In the genomic region with DNA sequence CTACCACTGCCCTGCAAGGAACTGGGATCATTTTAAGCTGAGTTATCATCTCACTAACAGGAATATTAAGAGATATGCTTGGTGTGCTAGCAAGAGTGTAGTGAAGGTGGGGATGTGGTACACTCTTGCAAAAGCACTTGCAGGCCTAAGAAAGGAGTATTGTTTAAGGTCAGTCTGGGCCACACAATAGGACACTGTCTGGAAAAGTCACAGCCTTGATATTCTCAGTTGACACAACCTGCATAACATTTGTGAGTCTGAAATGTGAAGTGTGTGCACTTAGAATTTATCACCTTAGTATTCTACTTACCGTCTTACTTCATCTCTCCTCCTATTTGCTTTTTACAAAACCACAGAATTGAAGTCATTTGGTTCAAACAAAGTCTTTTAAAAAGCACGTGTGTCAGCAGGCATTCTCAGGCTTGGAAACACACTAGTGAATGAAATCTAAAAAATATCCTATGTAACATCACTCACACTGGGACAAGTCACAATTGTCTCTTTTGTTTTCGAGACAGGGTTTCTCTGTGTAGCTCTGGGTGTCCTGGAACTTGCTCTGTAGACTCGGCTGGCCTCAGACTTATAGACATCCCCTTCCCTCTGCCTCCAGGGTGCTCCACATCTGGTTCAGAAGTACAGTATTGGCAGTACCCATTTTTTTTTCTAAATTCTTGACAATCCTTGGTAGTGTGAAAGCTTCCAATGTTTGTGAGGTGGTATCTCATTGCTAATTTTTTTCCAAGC, we compare ENCODE assay signal across 25 mouse cellular contexts. TPM values are rescaled to one million over a fixed set of nuclear protein-coding genes. Genes with fewer than 3 reads are reported as not detected.
A peak's percentile ranks its signal among the peaks of the same experiment; 100 is the strongest.
DNase-seq lines count a peak whose midpoint lies in the region; ATAC-seq and TF ChIP-seq lines count a peak whose summit lies in the region.
"Had no signal": no experiment of that assay in that cellular context is flagged by ENCODE, and none has a peak within 500 bp of the region (broad histone marks: within the 10 kb centered on the region; RNA-seq: fewer than 3 reads in every experiment).

No protein-coding gene starts in this region.

- no peak for TF ChIP-seq CTCF in lung, adult 2 months (IDR thresholded peaks at IDR 0.05; ENCODE audit: insufficient read depth, low read length)

- no peaks in the 10 kb centered on the region for H3K4me1 ChIP-seq in lung, embryonic 16.5 days (replicated peaks; ENCODE audit: control insufficient read depth, insufficient read depth, low read length)
- H3K4me1 ChIP-seq in lung, adult 2 months (ENCODE audit: control insufficient read depth, insufficient read depth, low read length), result no peaks in the 10 kb centered on the region
- H3K4me1 ChIP-seq: embryonic facial prominence, embryonic 12.5 days; embryonic facial prominence, embryonic 15.5 days; forebrain, embryonic 12.5 days; forebrain, embryonic 15.5 days; heart, embryonic 10.5 days; heart, embryonic 13.5 days; hindbrain, embryonic 15.5 days had no signal

- no peak overlapping the region for H3K4me3 ChIP-seq in lung, embryonic 16.5 days (ENCODE audit: low read length)
- H3K4me3 ChIP-seq in lung, adult 2 months (replicated peaks; ENCODE audit: extremely low read depth, low read depth, low read length), result no peak overlapping the region
- H3K4me3 ChIP-seq: embryonic facial prominence, embryonic 12.5 days; embryonic facial prominence, embryonic 15.5 days; forebrain, embryonic 12.5 days; forebrain, embryonic 15.5 days; heart, adult 2 months; heart, embryonic 10.5 days; heart, embryonic 13.5 days; hindbrain, embryonic 12.5 days; hindbrain, embryonic 15.5 days had no signal

- DNase-seq in embryo, embryonic 11 days, result peak; percentile 7
- no peak for DNase-seq in embryo, embryonic 10.5 days (ENCODE audit: low spot score)
- no peak for DNase-seq in lung, adult 2 months
- DNase-seq in fibroblast of lung, adult 2 months (ENCODE audit: low read depth), result peak; percentile 11
- no peak for DNase-seq in thymus, postnatal 14 days
- DNase-seq: adrenal gland, adult 8-10 months; adrenal gland, postnatal 25 days; cerebellum, adult 11-12 months; cerebellum, adult 8-10 months; cerebellum, postnatal 10 days; cerebellum, postnatal 36 days; gastrocnemius, postnatal 10 days; gastrocnemius, postnatal 36 days; heart, adult 2 months; heart, postnatal 14 days had no signal

- no peak overlapping the region for H3K9ac ChIP-seq in lung, embryonic 16.5 days (ENCODE audit: low read length)
- H3K9ac ChIP-seq: embryonic facial prominence, embryonic 12.5 days; embryonic facial prominence, embryonic 15.5 days; forebrain, embryonic 12.5 days; forebrain, embryonic 15.5 days; heart, embryonic 13.5 days; hindbrain, embryonic 12.5 days; hindbrain, embryonic 15.5 days had no signal

- no peak for TF ChIP-seq POLR2A in lung, adult 2 months (IDR thresholded peaks at IDR 0.05; ENCODE audit: borderline replicate concordance, extremely low read depth, low read depth, low read length)

- H3K27me3 ChIP-seq in lung, embryonic 16.5 days (ENCODE audit: control insufficient read depth, insufficient read depth, low read depth, low read length), result no peaks in the 10 kb centered on the region
- H3K27me3 ChIP-seq: embryonic facial prominence, embryonic 12.5 days; embryonic facial prominence, embryonic 15.5 days; forebrain, embryonic 12.5 days; forebrain, embryonic 15.5 days; heart, embryonic 13.5 days; hindbrain, embryonic 12.5 days; hindbrain, embryonic 15.5 days had no signal

- no peaks in the 10 kb centered on the region for H3K9me3 ChIP-seq in lung, embryonic 16.5 days (ENCODE audit: control insufficient read depth, low read length)
- H3K9me3 ChIP-seq: embryonic facial prominence, embryonic 12.5 days; embryonic facial prominence, embryonic 15.5 days; forebrain, embryonic 12.5 days; forebrain, embryonic 15.5 days; heart, embryonic 10.5 days; heart, embryonic 13.5 days; hindbrain, embryonic 12.5 days; hindbrain, embryonic 15.5 days had no signal

- 49% methylated on average over 4 of the region's 4 CpGs for WGBS in lung, embryonic 16.5 days
- 64% methylated on average over 4 of the region's 4 CpGs for WGBS in lung, adult 2 months

- ATAC-seq in lung, embryonic 16.5 days (ENCODE audit: low read depth), result peak; percentile 86
- ATAC-seq: activated CD4-positive, CD25-positive, alpha-beta regulatory T cell, adult 4 months; forebrain, embryonic 15.5 days had no signal

- no peaks in the 10 kb centered on the region for H3K36me3 ChIP-seq in lung, embryonic 16.5 days (ENCODE audit: control insufficient read depth, insufficient read depth, low read length)
- H3K36me3 ChIP-seq: embryonic facial prominence, embryonic 12.5 days; embryonic facial prominence, embryonic 15.5 days; forebrain, embryonic 12.5 days; forebrain, embryonic 15.5 days; heart, embryonic 10.5 days; heart, embryonic 13.5 days; hindbrain, embryonic 12.5 days; hindbrain, embryonic 15.5 days had no signal

- H3K4me2 ChIP-seq in lung, embryonic 16.5 days (ENCODE audit: low read depth, low read length), result no peak overlapping the region
- H3K4me2 ChIP-seq: embryonic facial prominence, embryonic 12.5 days; embryonic facial prominence, embryonic 15.5 days; forebrain, embryonic 12.5 days; forebrain, embryonic 15.5 days; heart, embryonic 13.5 days; hindbrain, embryonic 12.5 days; hindbrain, embryonic 15.5 days had no signal

- H3K27ac ChIP-seq in lung, embryonic 16.5 days (ENCODE audit: low read length), result peak overlapping the region; percentile 27; the same call in 1 of the 2 replicates
- H3K27ac ChIP-seq: embryonic facial prominence, embryonic 12.5 days; embryonic facial prominence, embryonic 15.5 days; forebrain, embryonic 12.5 days; forebrain, embryonic 15.5 days; heart, adult 2 months; heart, embryonic 10.5 days; heart, embryonic 13.5 days; hindbrain, embryonic 12.5 days; hindbrain, embryonic 15.5 days had no signal

RNA-seq across cellular contexts. Expression of gene Prrc2c, which starts 31.4 kb away (rescaled TPM):
- polyA plus RNA-seq in lung, embryonic 16.5 days (2015; fragmentation: Nextera tagmentation; extraction: Ambion mirVana), result 147 TPM in 2 replicates
- 32.5 and 33.5 TPM in 2 replicates for polyA plus RNA-seq in lung, adult 2 months (2012; rRNA removed)

RNA-seq across cellular contexts. Expression of gene Fmo4, which starts 42.0 kb away (rescaled TPM):
- 2.4 and 3.3 TPM in 2 replicates for polyA plus RNA-seq in lung, embryonic 16.5 days (2015; fragmentation: Nextera tagmentation; extraction: Ambion mirVana)
- polyA plus RNA-seq in lung, adult 2 months (2012; rRNA removed), result 1.7 and 2.4 TPM in 2 replicates
- polyA plus RNA-seq: activated CD4-positive, CD25-positive, alpha-beta regulatory T cell, adult 4 months had no signal

Comparison
In these comparisons a context has a peak if more than half of its experiments do, and no peak if none do; other contexts are left out.
1. DNase-seq: peak in embryo, embryonic 11 days (single experiment) and fibroblast of lung, adult 2 months (single experiment); none in embryo, embryonic 10.5 days (single experiment), lung, adult 2 months (single experiment) and thymus, postnatal 14 days (single experiment).